Mouse (Mus musculus) liver, embryonic 11.5 days (tissue): ENCODE data around the gene Cd79a. TPM values are rescaled to one million over a fixed set of nuclear protein-coding genes. Genes with fewer than 3 reads are reported as not detected.
A peak's percentile ranks its signal among the peaks of the same experiment; 100 is the strongest.

Source experiments
- ATAC-seq: fragments of 200-750 bp; cut with Nextera tagmentation; replicated peaks from 2 replicates; pipeline ENCODE4 v1.8.0; 2017; ENCODE audit warnings: moderate number of reproducible peaks, mild to moderate bottlenecking, moderate TSS enrichment, moderate library complexity; ENCODE audit not compliant: low FRiP score
- DNase-seq: peaks from one replicate; pipeline ENCODE4 v3.0.0-alpha.2; 2017; ENCODE audit warnings: low spot score
- H3K27ac ChIP-seq: fragments of 300-500 bp; sonication (generic); 2 replicates; pipeline ENCODE4 v1.5.1; 2014; ENCODE audit warnings: mild to moderate bottlenecking, low read depth, low read length, control low read depth
- H3K27me3 ChIP-seq: fragments of 300-500 bp; sonication (generic); replicated peaks from 2 replicates; pipeline ENCODE4 v1.6.1; 2014; ENCODE audit warnings: low read length, mixed read lengths; ENCODE audit not compliant: control insufficient read depth, insufficient read depth
- H3K36me3 ChIP-seq: fragments of 300-500 bp; sonication (generic); 2 replicates; pipeline ENCODE4 v1.6.1; 2014; ENCODE audit warnings: mild to moderate bottlenecking, low read length, moderate library complexity, mixed read lengths; ENCODE audit not compliant: control insufficient read depth, insufficient read depth
- H3K4me1 ChIP-seq: fragments of 300-500 bp; sonication (generic); replicated peaks from 2 replicates; pipeline ENCODE4 v1.6.1; 2014; ENCODE audit warnings: low read length, mixed read lengths; ENCODE audit not compliant: control insufficient read depth, insufficient read depth
- H3K4me2 ChIP-seq: fragments of 300-500 bp; sonication (generic); 2 replicates; pipeline ENCODE4 v1.6.1; 2014; ENCODE audit warnings: mild to moderate bottlenecking, control low read depth, moderate library complexity
- H3K4me3 ChIP-seq: fragments of 300-500 bp; sonication (generic); 2 replicates; pipeline ENCODE4 v1.5.1; 2014; ENCODE audit warnings: low read depth, low read length, control low read depth
- H3K9ac ChIP-seq: fragments of 300-500 bp; sonication (generic); 2 replicates; pipeline ENCODE4 v1.6.1; 2014; ENCODE audit warnings: low read depth, low read length, control low read depth
- H3K9me3 ChIP-seq: fragments of 300-500 bp; sonication (generic); 2 replicates; pipeline ENCODE4 v1.6.1; 2016; ENCODE audit warnings: low read length, inconsistent platforms, mixed read lengths; ENCODE audit not compliant: control insufficient read depth
- WGBS: fragments of 180-500 bp; shearing (Covaris S2); extraction: QIAGEN DNeasy Blood & Tissue Kit; methylation state at CpG from one replicate; pipeline ENCODE4 v1.1.7; 2014; 5-methylcytosine and 5-hydroxymethylcytosine counted together
- polyA plus RNA-seq: library from polyadenylated mRNA; unstranded; fragments of >200 nt; fragmentation: Nextera tagmentation; extraction: Ambion mirVana; gene quantifications from 2 replicates; pipeline ENCODE4 v1.2.1, GENCODE M21; 2014

The Cd79a gene
- polyA plus RNA-seq, 1 experiment from 2014 or later: not detected

GRCm38 (mm10) chr7:24949958-24950623 lies 52.9 kb downstream of the Cd79a start:
- Histone ChIP-seq H3K4me2 (no peak overlapping the region), H3K36me3 (no peaks in the 10 kb centered on the region), H3K4me1 (peaks cover 3% of the 10 kb centered on the region; the same call in 1 of the 2 replicates), H3K27me3 (peaks cover 100% of the 10 kb centered on the region), H3K9me3 (no peaks in the 10 kb centered on the region), H3K27ac (no peak overlapping the region), H3K4me3 (no peak overlapping the region), H3K9ac (no peak overlapping the region)
- ATAC-seq (peak; percentile 58; the same call in 1 of the 2 replicates), DNase-seq (peak; percentile 78)
- 1% methylated on average over 8 of the region's 8 CpGs for WGBS

Other genes starting within 250 kb of the Cd79a start
- not detected in 2 replicates for gene Tex101, start 220.7 kb upstream of the Cd79a start, polyA plus RNA-seq
- gene BC049730, start 188.1 kb upstream of the Cd79a start, polyA plus RNA-seq: not detected in 2 replicates
- gene Gm4763, start 170.5 kb upstream of the Cd79a start, polyA plus RNA-seq: not detected in 2 replicates
- 0.31 and 0.33 TPM in 2 replicates for gene Cd177, start 137.1 kb upstream of the Cd79a start, polyA plus RNA-seq
- gene Ceacam10, start 120.2 kb upstream of the Cd79a start, polyA plus RNA-seq: not detected in 2 replicates
- gene Gm9844, start 35.2 kb upstream of the Cd79a start, polyA plus RNA-seq: 5.0 and 5.8 TPM in 2 replicates
- not detected in 2 replicates for gene Lypd4, start 27.4 kb upstream of the Cd79a start, polyA plus RNA-seq
- gene Dmrtc2, start 27.3 kb upstream of the Cd79a start, polyA plus RNA-seq: not detected in 2 replicates
- 2,415 and 2,620 TPM in 2 replicates for gene Rps19, start 13.0 kb upstream of the Cd79a start, polyA plus RNA-seq
- gene Arhgef1, start 5.5 kb downstream of the Cd79a start, polyA plus RNA-seq: 98.6 and 103 TPM in 2 replicates
- not detected in 2 replicates for gene Gm4881, start 47.1 kb downstream of the Cd79a start, polyA plus RNA-seq
- gene Rabac1, start 75.4 kb downstream of the Cd79a start, polyA plus RNA-seq: 91.3 and 101 TPM in 2 replicates
- 1.4 and 1.5 TPM in 2 replicates for gene Atp1a3, start 108.6 kb downstream of the Cd79a start, polyA plus RNA-seq
- 3.5 and 5.3 TPM in 2 replicates for gene Grik5, start 175.0 kb downstream of the Cd79a start, polyA plus RNA-seq
- 22.8 and 23.1 TPM in 2 replicates for gene Zfp574, start 175.2 kb downstream of the Cd79a start, polyA plus RNA-seq